Mouse (Mus musculus): ENCODE measurements around the gene Gm13289. TPM values are rescaled to one million over a fixed set of nuclear protein-coding genes. Genes with fewer than 3 reads are reported as not detected.
"Not testable (repeated sequence)": the region's sequence is repeated elsewhere in the genome, so short reads cannot be mapped to it uniquely, and the experiment has no call there.

Gm13289 gene
- polyA plus RNA-seq, 2 experiments from 2014 or later: not detected

GRCm38 (mm10) chr4:88785409-88785808 is 8.7 kb downstream of the Gm13289 start, which contains the start of gene Gm13276:
Gm13276 (plus strand) TSS chr4:88785709.
- not testable (repeated sequence) for ATAC-seq

GRCm38 (mm10) chr4:88788402-88788801 is 11.7 kb downstream of the Gm13289 start, which contains the start of gene Gm13277:
Gm13277 (plus strand) TSS chr4:88788632.
- ATAC-seq: not testable (repeated sequence)

- not testable (repeated sequence) for ATAC-seq
Measured at GRCm38 (mm10) chr4:88791250-88791649, 14.5 kb downstream of the Gm13289 start, which contains the start of gene Gm13278. Gm13278 (plus strand) TSS chr4:88791550.

GRCm38 (mm10) chr4:88793936-88794675 is 17.4 kb downstream of the Gm13289 start, which contains the start of gene Gm13275:
Gm13275 (plus strand) TSS chr4:88794487.
- ATAC-seq: not testable (repeated sequence)

- ATAC-seq: not testable (repeated sequence)
Measured at GRCm38 (mm10) chr4:88797097-88797496, 20.4 kb downstream of the Gm13289 start, which contains the start of gene Gm13279. Gm13279 (plus strand) TSS chr4:88797397.

GRCm38 (mm10) chr4:88799365-88799764 is 22.6 kb downstream of the Gm13289 start, which contains the start of gene Gm13285:
Gm13285 (plus strand) TSS chr4:88799665.
- not testable (repeated sequence) for ATAC-seq

- not testable (repeated sequence) for ATAC-seq
Measured at GRCm38 (mm10) chr4:88802954-88803353, 26.2 kb downstream of the Gm13289 start, which contains the start of gene Gm13287. Gm13287 (plus strand) TSS chr4:88803254.

GRCm38 (mm10) chr4:88805231-88805630 is 28.5 kb downstream of the Gm13289 start, which contains the start of gene Gm13288:
Gm13288 (plus strand) TSS chr4:88805531.
- not testable (repeated sequence) for ATAC-seq

- not testable (repeated sequence) for ATAC-seq
Measured at GRCm38 (mm10) chr4:88805761-88806160, 29.0 kb downstream of the Gm13289 start.

- ATAC-seq: no peak
Measured at GRCm38 (mm10) chr4:88815928-88816327, 39.2 kb downstream of the Gm13289 start, which contains the start of gene Ifna7. Ifna7 (plus strand) TSS chr4:88816228.

GRCm38 (mm10) chr4:88819659-88820058 is 42.9 kb downstream of the Gm13289 start, which contains the start of gene Ifna11:
Ifna11 (plus strand) TSS chr4:88819959.
- no peak for ATAC-seq

- ATAC-seq: peak; percentile 78
Measured at GRCm38 (mm10) chr4:88822995-88823394, 46.3 kb downstream of the Gm13289 start.

Other genes with a start within 250 kb of the Gm13289 start
- gene Ifna15, start 218.7 kb upstream of the Gm13289 start, polyA plus RNA-seq (2017; shearing (Covaris generic)): not detected
- gene Ifna14, start 205.1 kb upstream of the Gm13289 start, polyA plus RNA-seq (2017; shearing (Covaris generic)): not detected
- gene Ifna9, start 184.5 kb upstream of the Gm13289 start, polyA plus RNA-seq (2017; shearing (Covaris generic)): not detected
- not detected for gene Ifna12, start 173.5 kb upstream of the Gm13289 start, polyA plus RNA-seq (2017; shearing (Covaris generic))
- gene C87499, start 142.5 kb upstream of the Gm13289 start, polyA plus RNA-seq (2017; shearing (Covaris generic)): not detected
- gene Ifna13, start 132.5 kb upstream of the Gm13289 start, polyA plus RNA-seq (2017; shearing (Covaris generic)): under 1 TPM in 1 of 2 experiments, not detected in 1; 0.40 TPM
- gene Ifna16, start 100.0 kb upstream of the Gm13289 start, polyA plus RNA-seq (2017; shearing (Covaris generic)): not detected
- not detected for gene Ifna2, start 93.0 kb upstream of the Gm13289 start, polyA plus RNA-seq (2017; shearing (Covaris generic))
- not detected for gene Ifnab, start 85.6 kb upstream of the Gm13289 start, polyA plus RNA-seq (2017; shearing (Covaris generic))
- gene Gm26566, start 55.1 kb upstream of the Gm13289 start, polyA plus RNA-seq (2017; shearing (Covaris generic)): not detected
- gene Klhl9, start 54.5 kb upstream of the Gm13289 start, polyA plus RNA-seq (2017; shearing (Covaris generic)): 10 to 100 TPM; 27.3 to 43.0 TPM
- not detected for gene Gm13271, start 22.1 kb upstream of the Gm13289 start, polyA plus RNA-seq (2017; shearing (Covaris generic))
- under 1 TPM in 1 of 2 experiments, not detected in 1; 0.28 TPM for gene Gm13283, start 16.8 kb upstream of the Gm13289 start, polyA plus RNA-seq (2017; shearing (Covaris generic))
- gene Gm13290, start 3.1 kb upstream of the Gm13289 start, polyA plus RNA-seq (2017; shearing (Covaris generic)): not detected
- gene Gm13272, start 2.9 kb downstream of the Gm13289 start, polyA plus RNA-seq (2017; shearing (Covaris generic)): not detected
- under 1 TPM in 1 of 2 experiments, not detected in 1; 0.79 TPM for gene Ifnz, start 5.2 kb downstream of the Gm13289 start, polyA plus RNA-seq (2017; shearing (Covaris generic))
- not detected for gene Gm13276, start 8.8 kb downstream of the Gm13289 start, polyA plus RNA-seq (2017; shearing (Covaris generic))
- gene Gm13277, start 11.7 kb downstream of the Gm13289 start, polyA plus RNA-seq (2017; shearing (Covaris generic)): not detected
- not detected for gene Gm13278, start 14.6 kb downstream of the Gm13289 start, polyA plus RNA-seq (2017; shearing (Covaris generic))
- gene Gm13275, start 17.6 kb downstream of the Gm13289 start, polyA plus RNA-seq (2017; shearing (Covaris generic)): not detected
- gene Gm13279, start 20.5 kb downstream of the Gm13289 start, polyA plus RNA-seq (2017; shearing (Covaris generic)): not detected
- gene Gm13285, start 22.7 kb downstream of the Gm13289 start, polyA plus RNA-seq (2017; shearing (Covaris generic)): not detected
- gene Gm13287, start 26.3 kb downstream of the Gm13289 start, polyA plus RNA-seq (2017; shearing (Covaris generic)): not detected
- not detected for gene Gm13288, start 28.6 kb downstream of the Gm13289 start, polyA plus RNA-seq (2017; shearing (Covaris generic))
- not detected for gene Ifna7, start 39.3 kb downstream of the Gm13289 start, polyA plus RNA-seq (2017; shearing (Covaris generic))
- gene Ifna11, start 43.0 kb downstream of the Gm13289 start, polyA plus RNA-seq (2017; shearing (Covaris generic)): not detected
- gene Ifna6, start 50.5 kb downstream of the Gm13289 start, polyA plus RNA-seq (2017; shearing (Covaris generic)): not detected
- gene Ifna5, start 58.6 kb downstream of the Gm13289 start, polyA plus RNA-seq (2017; shearing (Covaris generic)): not detected
- gene Ifna4, start 64.9 kb downstream of the Gm13289 start, polyA plus RNA-seq (2017; shearing (Covaris generic)): not detected
- gene Ifna1, start 73.2 kb downstream of the Gm13289 start, polyA plus RNA-seq (2017; shearing (Covaris generic)): not detected
- not detected for gene Ifne, start 103.3 kb downstream of the Gm13289 start, polyA plus RNA-seq (2017; shearing (Covaris generic))